Mouse (Mus musculus) C2C12 (cell line): ENCODE measurements around the gene S100g. TPM values are rescaled to one million over a fixed set of nuclear protein-coding genes. Genes with fewer than 3 reads are reported as not detected.

ENCODE experiments used
- H3K27me3 ChIP-seq: one replicate; pipeline ENCODE4 v1.6.1; 2011; ENCODE audit not compliant: control insufficient read depth, insufficient read depth, insufficient read length
- H3K36me3 ChIP-seq: one replicate; pipeline ENCODE4 v1.6.1; 2011; ENCODE audit not compliant: control insufficient read depth, insufficient read depth
- H3K4me3 ChIP-seq: one replicate; pipeline ENCODE4 v1.5.1; 2011; ENCODE audit warnings: mild to moderate bottlenecking, control low read depth; ENCODE audit not compliant: poor library complexity, insufficient read depth, severe bottlenecking
- H3K79me2 ChIP-seq: one replicate; pipeline ENCODE4 v1.6.1; 2011; ENCODE audit not compliant: control insufficient read depth, insufficient read depth
- H3K79me3 ChIP-seq: one replicate; pipeline ENCODE4 v1.6.1; 2011; ENCODE audit warnings: low read depth, control low read depth
- H3ac ChIP-seq: one replicate; pipeline ENCODE3; 2011; ENCODE audit warnings: low read depth; ENCODE audit not compliant: control insufficient read depth, insufficient read length
- CEBPB ChIP-seq: IDR thresholded peaks from one replicate; pipeline ENCODE4 v1.6.1; 2011; ENCODE audit warnings: low read depth, mild to moderate bottlenecking, control low read depth, moderate library complexity
- CTCF ChIP-seq: IDR thresholded peaks from one replicate; pipeline ENCODE4 v1.5.1; 2011; ENCODE audit not compliant: control insufficient read depth, insufficient read depth, insufficient read length
- FOSL1 ChIP-seq: IDR thresholded peaks from one replicate; pipeline ENCODE4 v1.8.0; 2011; ENCODE audit warnings: mild to moderate bottlenecking, low read length; ENCODE audit not compliant: poor library complexity, insufficient read depth, severe bottlenecking
- MYOD1 ChIP-seq: IDR thresholded peaks from one replicate; pipeline ENCODE4 v1.6.1; 2011; ENCODE audit warnings: low read depth; ENCODE audit not compliant: control insufficient read depth, insufficient read length
- MYOG ChIP-seq: IDR thresholded peaks from one replicate; pipeline ENCODE4 v1.6.1; 2011; ENCODE audit not compliant: control insufficient read depth, insufficient read length; ENCODE audit errors: extremely low read depth
- USF1 ChIP-seq: IDR thresholded peaks from one replicate; pipeline ENCODE4 v1.6.1; 2011; ENCODE audit warnings: low read depth, mild to moderate bottlenecking, control low read depth, moderate library complexity
- polyA plus RNA-seq: library from polyadenylated mRNA; unstranded; fragments of >200 nt; fragmentation: generic; extraction: Trizol; gene quantifications from one replicate; pipeline ENCODE4 v1.2.1, GENCODE M21; 2012; ENCODE audit warnings: missing spikeins

S100g gene
- polyA plus RNA-seq, 1 experiment: not detected

DNA sequence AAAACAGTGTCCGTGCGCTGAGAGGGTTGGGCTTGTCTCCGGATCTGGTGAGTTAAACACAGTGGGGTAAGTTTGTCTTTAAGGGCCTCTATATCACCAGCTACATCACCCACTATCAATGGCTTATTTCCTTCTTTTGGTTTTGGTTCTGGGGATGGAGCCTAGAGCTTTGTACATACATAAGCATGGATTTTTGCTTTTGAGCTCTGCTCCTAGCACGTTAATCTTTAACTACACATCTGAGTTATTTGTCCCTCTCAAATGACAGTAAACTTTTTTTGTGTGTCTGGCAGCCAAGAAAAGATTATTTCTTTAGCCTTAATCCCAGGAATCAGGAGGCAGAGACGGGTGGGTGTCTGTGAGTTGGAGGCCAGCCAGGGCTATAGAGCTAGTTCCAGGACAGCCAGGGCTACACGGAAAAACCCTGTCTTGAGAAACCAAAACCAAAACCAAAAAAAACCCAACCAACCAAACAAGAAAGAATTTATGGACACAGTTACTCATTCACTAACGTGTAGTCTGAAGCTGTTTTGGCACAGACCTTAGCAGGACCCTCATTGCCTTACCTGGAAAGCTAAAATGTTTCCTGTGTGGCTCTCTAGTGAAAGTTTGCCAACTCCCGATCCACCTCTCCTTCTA is 42.8 kb downstream of the S100g start:
- no peak overlapping the region for H3ac ChIP-seq
- TF ChIP-seq CEBPB (no peak), USF1 (no peak), FOSL1 (no peak)
- no peaks in the 10 kb centered on the region for H3K27me3 ChIP-seq
- no peaks in the 10 kb centered on the region for H3K36me3 ChIP-seq
- H3K79me2 ChIP-seq: no peaks in the 10 kb centered on the region
- no peak overlapping the region for H3K4me3 ChIP-seq
- H3K79me3 ChIP-seq: no peaks in the 10 kb centered on the region

DNA sequence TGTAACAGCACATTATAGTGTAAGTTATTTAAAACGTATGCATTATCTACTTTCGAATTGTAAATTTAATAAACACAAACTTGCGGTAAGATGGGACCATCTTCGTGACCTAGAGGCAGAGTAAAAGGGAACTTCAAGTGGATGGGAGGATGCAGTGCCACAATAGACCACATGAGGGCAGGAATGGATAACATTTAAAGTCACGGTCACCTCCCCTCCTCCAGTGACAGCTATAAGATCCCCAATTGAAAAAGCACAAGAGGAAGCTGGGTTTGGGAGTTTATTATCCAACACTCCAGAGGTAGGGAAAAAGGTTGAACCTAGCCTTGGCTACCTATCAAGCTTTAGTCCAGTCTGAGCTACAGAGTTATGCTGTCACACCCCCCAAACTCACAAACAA is 48.7 kb downstream of the S100g start:
- H3K79me3 ChIP-seq: no peaks in the 10 kb centered on the region
- no peak overlapping the region for H3K4me3 ChIP-seq
- no peaks in the 10 kb centered on the region for H3K36me3 ChIP-seq
- TF ChIP-seq MYOG (no peak), CTCF (peak; percentile 24)
- H3K27me3 ChIP-seq: no peaks in the 10 kb centered on the region
- H3ac ChIP-seq: no peak overlapping the region
- H3K79me2 ChIP-seq: no peaks in the 10 kb centered on the region

DNA sequence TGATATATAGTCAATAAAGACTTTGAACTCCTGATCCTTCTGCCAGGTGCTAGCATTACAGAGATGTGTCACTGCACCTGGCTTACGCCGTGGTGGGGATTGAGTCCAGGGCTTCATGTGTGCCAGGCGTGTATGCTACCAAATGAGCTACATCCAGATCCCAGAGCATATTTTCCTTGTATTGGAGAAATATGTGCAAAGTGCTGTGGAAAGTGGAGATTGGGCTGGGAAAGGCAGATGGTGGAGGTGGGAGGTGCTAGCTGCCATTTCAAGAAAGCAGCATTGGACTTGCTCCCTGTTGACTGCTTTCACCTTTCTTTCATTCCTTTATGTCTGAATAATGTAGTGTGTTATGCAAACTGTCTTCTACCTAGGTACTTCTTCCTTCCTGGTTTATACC is 50.7 kb downstream of the S100g start:
- H3K79me3 ChIP-seq: no peaks in the 10 kb centered on the region

More for the DNA sequence above, 50.7 kb downstream of the S100g start:
- Histone ChIP-seq H3K79me2 (no peaks in the 10 kb centered on the region), H3K4me3 (no peak overlapping the region), H3ac (no peak overlapping the region), H3K27me3 (no peaks in the 10 kb centered on the region), H3K36me3 (no peaks in the 10 kb centered on the region)
- TF ChIP-seq MYOD1: no peak
- TF ChIP-seq CEBPB: no peak
- no peak for TF ChIP-seq FOSL1

Other genes with a start within 250 kb of the S100g start
- gene Rbbp7, start 204.2 kb downstream of the S100g start, polyA plus RNA-seq: 176 TPM
- gene Txlng, start 135.1 kb downstream of the S100g start, polyA plus RNA-seq: 1.6 TPM
- gene Syap1, start 76.2 kb downstream of the S100g start, polyA plus RNA-seq: 9.4 TPM
- 19.8 TPM for gene Ctps2, start 63.4 kb downstream of the S100g start, polyA plus RNA-seq